Mouse (Mus musculus) ES-E14 (cell line): ENCODE measurements at regions not wholly inside any gene's neighbourhood (a gene's known extent, or its start where the extent isn't known, plus 50 kb on each side); places are given as distances from the start of the nearest gene placed in this dataset.

Experiments used
- DNase-seq: peaks from one replicate; pipeline ENCODE4 v3.0.0-alpha.2; 2013; ENCODE audit warnings: low read depth, low spot score
- H3K27ac ChIP-seq: 2 replicates; pipeline ENCODE4 v1.5.1; 2012; ENCODE audit warnings: low read depth, mild to moderate bottlenecking, low read length, moderate library complexity, mixed read lengths; ENCODE audit not compliant: poor library complexity, insufficient read depth, severe bottlenecking
- H3K36me3 ChIP-seq: 2 replicates; pipeline ENCODE4 v1.6.1; 2012; ENCODE audit warnings: mild to moderate bottlenecking, low read length, moderate library complexity, mixed read lengths; ENCODE audit not compliant: control insufficient read depth, poor library complexity, insufficient read depth, severe bottlenecking
- H3K4me1 ChIP-seq, 2 experiments: fragments of 150-350 bp in 1 of 2; sonication (generic) in 1 of 2; 2 replicates each; pipeline ENCODE4 v1.6.1; 2012; ENCODE audit warnings: low read length in 2 of 2, mild to moderate bottlenecking in 1 of 2, mixed read lengths in 1 of 2; ENCODE audit not compliant: control insufficient read depth in 2 of 2, insufficient read depth in 2 of 2, poor library complexity in 1 of 2
- H3K4me3 ChIP-seq, 2 experiments: fragments of 150-350 bp in 1 of 2; sonication (generic) in 1 of 2; 2 replicates each; pipeline ENCODE4 v1.5.1; 2012; ENCODE audit warnings: low read length in 2 of 2, low read depth in 1 of 2, mild to moderate bottlenecking in 1 of 2, mixed read lengths in 1 of 2; ENCODE audit not compliant: insufficient read depth in 1 of 2, poor library complexity in 1 of 2, severe bottlenecking in 1 of 2
- H3K9ac ChIP-seq: 2 replicates; pipeline ENCODE4 v1.6.1; 2012; ENCODE audit warnings: low read depth, mild to moderate bottlenecking, low read length, mixed read lengths; ENCODE audit not compliant: poor library complexity, insufficient read depth, severe bottlenecking
- H3K9me3 ChIP-seq: fragments of 150-350 bp; sonication (generic); 2 replicates; pipeline ENCODE4 v1.6.1; 2012; ENCODE audit warnings: low read depth, mild to moderate bottlenecking, low read length; ENCODE audit not compliant: control insufficient read depth, insufficient read depth
- CHD2 ChIP-seq: IDR thresholded peaks from 2 replicates; pipeline ENCODE4 v1.6.1; 2014; ENCODE audit warnings: mild to moderate bottlenecking, low read depth, low read length, inconsistent platforms
- HCFC1 ChIP-seq: IDR thresholded peaks from 2 replicates; pipeline ENCODE4 v1.6.1; 2012; ENCODE audit warnings: low read length, inconsistent platforms, borderline replicate concordance; ENCODE audit not compliant: insufficient read depth
- MAFK ChIP-seq: IDR thresholded peaks from 2 replicates; pipeline ENCODE4 v1.6.1; 2014; ENCODE audit warnings: mild to moderate bottlenecking, low read depth, low read length, inconsistent platforms; ENCODE audit not compliant: insufficient read depth
- ZC3H11A ChIP-seq: IDR thresholded peaks from 2 replicates; pipeline ENCODE4 v1.6.1; 2012; ENCODE audit warnings: low read depth, mild to moderate bottlenecking, inconsistent platforms, low read length, borderline replicate concordance
- ZNF384 ChIP-seq: IDR thresholded peaks from 2 replicates; pipeline ENCODE4 v1.6.1; 2012; ENCODE audit warnings: low read depth, low read length, inconsistent platforms
- in situ Hi-C, 2 experiments: fragments of 600-800 bp; cut with MboI; formaldehyde crosslinking; loops; one replicate each; pipeline ENCODE4 v1.15.1; 2025; ENCODE audit warnings: low sequenced_read_pairs in 2 of 2, inconsistent platforms in 1 of 2; ENCODE audit not compliant: unreplicated experiment in 2 of 2

DNA sequence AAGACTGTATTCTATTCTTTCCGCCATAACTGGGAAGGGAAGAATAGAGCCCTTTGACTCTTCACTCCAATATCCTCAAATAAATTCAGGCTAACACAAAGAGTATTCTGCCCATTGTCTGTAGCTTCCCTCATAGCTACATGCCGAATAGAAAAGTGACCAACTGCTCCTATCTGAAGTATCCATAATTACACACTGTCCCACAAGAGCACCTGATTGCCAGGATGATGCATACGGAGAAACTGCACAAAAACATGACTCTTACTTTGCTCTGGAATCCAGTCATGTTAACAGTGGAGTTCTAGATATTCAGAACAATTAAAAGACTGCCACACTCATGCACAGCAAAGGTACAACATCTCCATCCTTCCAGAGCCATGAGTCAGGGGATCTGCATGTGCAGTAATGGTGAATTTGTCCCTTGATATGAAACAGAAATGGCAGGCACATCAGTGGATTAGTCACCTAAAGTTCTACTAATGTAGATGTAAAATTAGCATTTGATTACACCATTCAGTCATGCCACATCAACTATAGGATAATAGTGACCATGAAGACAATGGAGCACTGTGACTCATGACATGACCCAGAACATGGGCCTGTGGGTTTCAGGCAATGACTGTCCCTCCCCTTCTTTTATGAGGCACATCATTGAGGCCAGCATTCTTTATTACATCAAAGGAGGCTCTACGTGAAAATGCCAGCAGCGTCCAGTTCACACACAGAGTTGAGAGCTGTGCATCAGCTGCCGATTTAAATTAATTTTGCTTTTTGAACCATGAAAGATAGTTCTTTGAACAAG is 133.6 kb upstream of the 1700066M21Rik start:
- no peaks in the 10 kb centered on the region for H3K36me3 ChIP-seq
- H3K4me1 ChIP-seq, result no peaks in the 10 kb centered on the region
- DNase-seq, result no peak
- H3K9me3 ChIP-seq, result no peaks in the 10 kb centered on the region
- no peak for TF ChIP-seq CHD2
- TF ChIP-seq ZNF384, result no peak
- no peak for TF ChIP-seq MAFK
- TF ChIP-seq HCFC1, result no peak
- TF ChIP-seq ZC3H11A, result no peak
- H3K9ac ChIP-seq, result no peak overlapping the region
- H3K4me3 ChIP-seq, result no peak overlapping the region
- in situ Hi-C loops, result no loop called here
- no peak overlapping the region for H3K27ac ChIP-seq

GRCm38 (mm10) chr1:57259626-57260025 is 117.8 kb upstream of the 1700066M21Rik start:
- TF ChIP-seq ZNF384, result no peak
- no peak for TF ChIP-seq ZC3H11A
- no peak for TF ChIP-seq CHD2
- TF ChIP-seq MAFK, result no peak
- TF ChIP-seq HCFC1, result no peak
- H3K9ac ChIP-seq, result no peak overlapping the region
- no peak overlapping the region for H3K4me3 ChIP-seq
- DNase-seq, result no peak
- H3K4me1 ChIP-seq, result no peaks in the 10 kb centered on the region
- no peak overlapping the region for H3K27ac ChIP-seq
- no peaks in the 10 kb centered on the region for H3K36me3 ChIP-seq
- in situ Hi-C loops, result no loop called here
- H3K9me3 ChIP-seq, result no peaks in the 10 kb centered on the region

GRCm38 (mm10) chr1:57265012-57265760 is 112.2 kb upstream of the 1700066M21Rik start:
- H3K4me1 ChIP-seq, result no peaks in the 10 kb centered on the region; a peak in 1 of 4 replicates
- DNase-seq, result no peak
- no peak overlapping the region for H3K9ac ChIP-seq
- no peaks in the 10 kb centered on the region for H3K36me3 ChIP-seq
- H3K27ac ChIP-seq, result no peak overlapping the region
- no peaks in the 10 kb centered on the region for H3K9me3 ChIP-seq
- no peak overlapping the region for H3K4me3 ChIP-seq
- in situ Hi-C loops, result no loop called here
- TF ChIP-seq CHD2 (no peak), ZC3H11A (no peak), ZNF384 (no peak), HCFC1 (no peak), MAFK (no peak)

- Histone ChIP-seq H3K4me1 (no peaks in the 10 kb centered on the region; a peak in 1 of 4 replicates), H3K9me3 (no peaks in the 10 kb centered on the region), H3K9ac (no peak overlapping the region), H3K4me3 (no peak overlapping the region), H3K27ac (no peak overlapping the region), H3K36me3 (no peaks in the 10 kb centered on the region)
- DNase-seq, result no peak
- in situ Hi-C loops, result no loop called here
- TF ChIP-seq CHD2, result no peak
- TF ChIP-seq ZC3H11A, result no peak
- no peak for TF ChIP-seq MAFK
- no peak for TF ChIP-seq HCFC1
- no peak for TF ChIP-seq ZNF384
These were observed 110.7 kb upstream of the 1700066M21Rik start for GRCm38 (mm10) chr1:57266695-57267094.
